Mouse (Mus musculus): ENCODE results near the gene Timmdc1.

GRCm38 (mm10) chr16:38496604-38497140 is 25.8 kb downstream of the Timmdc1 start:
- TF ChIP-seq POLR2A (IDR thresholded peaks at IDR 0.05; ENCODE audit: low read depth, low read length) (no peak), CTCF (IDR thresholded peaks at IDR 0.05; ENCODE audit: extremely low read depth, insufficient read length, insufficient replicate concordance, low read depth, low read length) (no peak)
